ENCODE assay signal across 19 mouse cellular contexts in genomic region chr12:16831071-16831470, GRCm38 (mm10). TPM values are rescaled to one million over a fixed set of nuclear protein-coding genes. Genes with fewer than 3 reads are reported as not detected.
DNase-seq lines count a peak whose midpoint lies in the region; ATAC-seq and TF ChIP-seq lines count a peak whose summit lies in the region.
"Had no signal": no experiment of that assay in that cellular context is flagged by ENCODE, and none has a peak within 500 bp of the region (broad histone marks: within the 10 kb centered on the region; RNA-seq: fewer than 3 reads in every experiment).

No protein-coding gene starts in this region.

- TF ChIP-seq CTCF in lung, adult 2 months (IDR thresholded peaks at IDR 0.05; ENCODE audit: insufficient read depth, low read length) = no peak
- no peak for TF ChIP-seq CTCF in stomach, postnatal 0 days (IDR thresholded peaks at IDR 0.05; ENCODE audit: low read depth)

- H3K4me1 ChIP-seq in lung, embryonic 16.5 days (replicated peaks; ENCODE audit: control insufficient read depth, insufficient read depth, low read length) = peaks cover 6% of the 10 kb centered on the region; the same call in 1 of the 2 replicates
- H3K4me1 ChIP-seq in lung, adult 2 months (ENCODE audit: control insufficient read depth, insufficient read depth, low read length) = peaks cover 9% of the 10 kb centered on the region; the same call in 1 of the 2 replicates
- no peaks in the 10 kb centered on the region for H3K4me1 ChIP-seq in intestine, embryonic 16.5 days (ENCODE audit: control insufficient read depth, insufficient read depth, low read length)
- H3K4me1 ChIP-seq in kidney, embryonic 16.5 days (ENCODE audit: insufficient read depth, low read length) = 0 out of 2 replicates have a peak, but pooled peaks cover 3% of the 10 kb centered on the region
- no peaks in the 10 kb centered on the region; the same call in 1 of the 2 replicates for H3K4me1 ChIP-seq in stomach, postnatal 0 days (replicated peaks; ENCODE audit: control insufficient read depth, insufficient read depth)
- H3K4me1 ChIP-seq in midbrain, embryonic 15.5 days = no peaks in the 10 kb centered on the region
- H3K4me1 ChIP-seq: neural tube, embryonic 12.5 days had no signal

- ATAC-seq in lung, embryonic 16.5 days (ENCODE audit: low read depth) = peak; percentile 37; the same call in 1 of the 2 replicates
- ATAC-seq in intestine, embryonic 16.5 days = peak; percentile 68
- ATAC-seq in kidney, embryonic 16.5 days (ENCODE audit: low FRiP score, low TSS enrichment) = 0 out of 2 replicates have a peak, but pooled peaks have one; percentile 7
- peak; percentile 66 for ATAC-seq in stomach, postnatal 0 days (ENCODE audit: low FRiP score, low TSS enrichment)
- no peak for ATAC-seq in midbrain, embryonic 15.5 days (replicated peaks)
- ATAC-seq: forebrain, postnatal 0 days; hindbrain, postnatal 0 days had no signal

- no peaks in the 10 kb centered on the region for H3K9me3 ChIP-seq in lung, embryonic 16.5 days (ENCODE audit: control insufficient read depth, low read length)
- H3K9me3 ChIP-seq in intestine, embryonic 16.5 days (ENCODE audit: control insufficient read depth, low read length) = no peaks in the 10 kb centered on the region
- no peaks in the 10 kb centered on the region for H3K9me3 ChIP-seq in kidney, embryonic 16.5 days (ENCODE audit: low read length)
- no peaks in the 10 kb centered on the region for H3K9me3 ChIP-seq in stomach, postnatal 0 days (ENCODE audit: control insufficient read depth, low read length)
- no peaks in the 10 kb centered on the region for H3K9me3 ChIP-seq in midbrain, embryonic 15.5 days
- H3K9me3 ChIP-seq: liver, embryonic 15.5 days; neural tube, embryonic 12.5 days had no signal

- no peak overlapping the region for H3K27ac ChIP-seq in lung, embryonic 16.5 days (ENCODE audit: low read length)
- no peak overlapping the region for H3K27ac ChIP-seq in intestine, embryonic 16.5 days (ENCODE audit: low read length)
- H3K27ac ChIP-seq in kidney, embryonic 16.5 days (ENCODE audit: low read length) = no peak overlapping the region
- no peak overlapping the region for H3K27ac ChIP-seq in stomach, postnatal 0 days (replicated peaks)
- H3K27ac ChIP-seq in midbrain, embryonic 15.5 days = no peak overlapping the region
- H3K27ac ChIP-seq: hindbrain, postnatal 0 days; liver, embryonic 15.5 days; neural tube, embryonic 12.5 days had no signal

- WGBS in lung, embryonic 16.5 days = 39% methylated on average over 4 of the region's 4 CpGs
- WGBS in lung, adult 2 months = 28% methylated on average over 4 of the region's 4 CpGs
- 66% methylated on average over 4 of the region's 4 CpGs for WGBS in intestine, embryonic 16.5 days
- 68% methylated on average over 4 of the region's 4 CpGs for WGBS in kidney, embryonic 16.5 days
- 71% methylated on average over 4 of the region's 4 CpGs for WGBS in stomach, postnatal 0 days
- WGBS in midbrain, embryonic 15.5 days = 75% methylated on average over 4 of the region's 4 CpGs

- TF ChIP-seq EP300 in stomach, postnatal 0 days (optimal IDR thresholded peaks at IDR 0.05) = no peak

- no peak overlapping the region for H3K4me2 ChIP-seq in lung, embryonic 16.5 days (ENCODE audit: low read depth, low read length)
- H3K4me2 ChIP-seq in intestine, embryonic 16.5 days (ENCODE audit: low read depth, low read length) = no peak overlapping the region
- no peak overlapping the region for H3K4me2 ChIP-seq in kidney, embryonic 16.5 days (replicated peaks; ENCODE audit: low read depth, low read length)
- H3K4me2 ChIP-seq in stomach, postnatal 0 days (replicated peaks; ENCODE audit: low read depth) = no peak overlapping the region
- H3K4me2 ChIP-seq in midbrain, embryonic 15.5 days = no peak overlapping the region
- H3K4me2 ChIP-seq: liver, embryonic 15.5 days; neural tube, embryonic 12.5 days had no signal

- TF ChIP-seq POLR2A in lung, adult 2 months (IDR thresholded peaks at IDR 0.05; ENCODE audit: borderline replicate concordance, extremely low read depth, low read depth, low read length) = no peak

- H3K4me3 ChIP-seq in lung, embryonic 16.5 days (ENCODE audit: low read length) = no peak overlapping the region
- H3K4me3 ChIP-seq in lung, adult 2 months (replicated peaks; ENCODE audit: extremely low read depth, low read depth, low read length) = no peak overlapping the region
- no peak overlapping the region for H3K4me3 ChIP-seq in intestine, embryonic 16.5 days (ENCODE audit: low read length)
- H3K4me3 ChIP-seq in kidney, embryonic 16.5 days (ENCODE audit: low read length) = no peak overlapping the region
- no peak overlapping the region for H3K4me3 ChIP-seq in stomach, postnatal 0 days (ENCODE audit: low read depth, low read length)
- H3K4me3 ChIP-seq in midbrain, embryonic 15.5 days = no peak overlapping the region
- H3K4me3 ChIP-seq: gastrocnemius, adult 2 months; liver, embryonic 15.5 days; neural tube, embryonic 12.5 days had no signal

- H3K36me3 ChIP-seq in lung, embryonic 16.5 days (ENCODE audit: control insufficient read depth, insufficient read depth, low read length) = peaks cover 4% of the 10 kb centered on the region; the same call in 1 of the 2 replicates
- no peaks in the 10 kb centered on the region for H3K36me3 ChIP-seq in intestine, embryonic 16.5 days (ENCODE audit: control insufficient read depth, insufficient read depth, low read length)
- 0 out of 2 replicates have a peak, but pooled peaks cover 6% of the 10 kb centered on the region for H3K36me3 ChIP-seq in kidney, embryonic 16.5 days (ENCODE audit: insufficient read depth, low read length)
- no peaks in the 10 kb centered on the region; the same call in 1 of the 2 replicates for H3K36me3 ChIP-seq in stomach, postnatal 0 days (ENCODE audit: control insufficient read depth, insufficient read depth, low read length)
- peaks cover 8% of the 10 kb centered on the region; the same call in 1 of the 2 replicates for H3K36me3 ChIP-seq in midbrain, embryonic 15.5 days (replicated peaks)

- no peaks in the 10 kb centered on the region for H3K27me3 ChIP-seq in lung, embryonic 16.5 days (ENCODE audit: control insufficient read depth, insufficient read depth, low read depth, low read length)
- H3K27me3 ChIP-seq in intestine, embryonic 16.5 days (replicated peaks; ENCODE audit: control insufficient read depth, insufficient read depth, low read length) = no peaks in the 10 kb centered on the region
- H3K27me3 ChIP-seq in kidney, embryonic 16.5 days (ENCODE audit: insufficient read depth, low read length) = no peaks in the 10 kb centered on the region
- no peaks in the 10 kb centered on the region for H3K27me3 ChIP-seq in stomach, postnatal 0 days (ENCODE audit: control insufficient read depth, insufficient read depth, low read length)
- no peaks in the 10 kb centered on the region for H3K27me3 ChIP-seq in midbrain, embryonic 15.5 days (replicated peaks)
- H3K27me3 ChIP-seq: liver, embryonic 15.5 days; neural tube, embryonic 12.5 days had no signal

- no peak for DNase-seq in lung, adult 2 months
- DNase-seq in stomach, postnatal 0 days (ENCODE audit: low spot score) = no peak
- DNase-seq in neural tube, embryonic 10.5 days (ENCODE audit: extremely low spot score, low spot score) = no peak
- DNase-seq in gastrocnemius, adult 18-20 months (ENCODE audit: low spot score) = no peak
- DNase-seq: adrenal gland, postnatal 10 days; cerebellum, adult 9-10 months; forebrain, postnatal 0 days; gastrocnemius, adult 2 months; right cerebral cortex, adult 18-20 months; thymus, postnatal 36 days had no signal

- H3K9ac ChIP-seq in lung, embryonic 16.5 days (ENCODE audit: low read length) = no peak overlapping the region
- H3K9ac ChIP-seq in intestine, embryonic 16.5 days (ENCODE audit: low read depth, low read length) = no peak overlapping the region
- H3K9ac ChIP-seq in kidney, embryonic 16.5 days (replicated peaks; ENCODE audit: low read length) = no peak overlapping the region
- no peak overlapping the region for H3K9ac ChIP-seq in stomach, postnatal 0 days (ENCODE audit: low read length)
- no peak overlapping the region for H3K9ac ChIP-seq in midbrain, embryonic 15.5 days
- H3K9ac ChIP-seq: forebrain, postnatal 0 days; liver, embryonic 15.5 days; neural tube, embryonic 12.5 days had no signal

RNA-seq across cellular contexts. Expression of gene E2f6, which starts 20.3 kb away (rescaled TPM):
- polyA plus RNA-seq in lung, embryonic 16.5 days (2015; fragmentation: Nextera tagmentation; extraction: Ambion mirVana) = 29.6 and 33.4 TPM in 2 replicates
- 13.6 and 15.1 TPM in 2 replicates for polyA plus RNA-seq in lung, adult 2 months (2012; rRNA removed)
- 28.9 and 29.5 TPM in 2 replicates for polyA plus RNA-seq in intestine, embryonic 16.5 days (2015; fragmentation: Nextera tagmentation; extraction: Ambion mirVana)
- 41.7 and 45.1 TPM in 2 replicates for polyA plus RNA-seq in kidney, embryonic 16.5 days (2015; fragmentation: Nextera tagmentation; extraction: Ambion mirVana)
- polyA plus RNA-seq in stomach, postnatal 0 days (2015; fragmentation: Nextera tagmentation; extraction: Ambion mirVana) = 12.5 and 12.7 TPM in 2 replicates
- 29.8 and 30.1 TPM in 2 replicates for polyA plus RNA-seq in midbrain, embryonic 15.5 days (2015; fragmentation: Nextera tagmentation; extraction: Ambion mirVana)
- total RNA-seq in gastrocnemius, adult 18-20 months (2021) = 100 to 1,000 TPM; 143 to 161 TPM

RNA-seq across cellular contexts. Expression of gene Greb1, which starts 30.4 kb away (rescaled TPM):
- polyA plus RNA-seq in lung, embryonic 16.5 days (2015; fragmentation: Nextera tagmentation; extraction: Ambion mirVana) = 3.8 and 4.3 TPM in 2 replicates
- 0.64 and 1.2 TPM in 2 replicates for polyA plus RNA-seq in lung, adult 2 months (2012; rRNA removed)
- polyA plus RNA-seq in intestine, embryonic 16.5 days (2015; fragmentation: Nextera tagmentation; extraction: Ambion mirVana) = 3.8 and 5.4 TPM in 2 replicates
- 4.4 and 5.2 TPM in 2 replicates for polyA plus RNA-seq in kidney, embryonic 16.5 days (2015; fragmentation: Nextera tagmentation; extraction: Ambion mirVana)
- polyA plus RNA-seq in stomach, postnatal 0 days (2015; fragmentation: Nextera tagmentation; extraction: Ambion mirVana) = 0.16 and 0.24 TPM in 2 replicates
- polyA plus RNA-seq in midbrain, embryonic 15.5 days (2015; fragmentation: Nextera tagmentation; extraction: Ambion mirVana) = 1.4 and 1.7 TPM in 2 replicates
- total RNA-seq in gastrocnemius, adult 18-20 months (2021) = 1 to 10 TPM in 1 of 2 experiments, under 1 TPM in 1; 0.43 to 3.9 TPM
- total RNA-seq: hematopoietic stem cell, adult 5-6 weeks; monocyte, adult 5-6 weeks had no signal
